Mouse (Mus musculus) embryonic facial prominence, embryonic 15.5 days (tissue): Measurements from ENCODE around the gene Tcf12. TPM values are rescaled to one million over a fixed set of nuclear protein-coding genes. Genes with fewer than 3 reads are reported as not detected.

Experiments
- ATAC-seq: fragments of 200-750 bp; cut with Nextera tagmentation; 2 replicates; pipeline ENCODE4 v1.8.0; 2017; ENCODE audit warnings: low read depth, moderate TSS enrichment; ENCODE audit not compliant: insufficient number of reproducible peaks, low FRiP score, low TSS enrichment
- H3K27ac ChIP-seq: fragments of 300-500 bp; sonication (generic); replicated peaks from 2 replicates; pipeline ENCODE4 v1.5.1; 2015; ENCODE audit warnings: mild to moderate bottlenecking, inconsistent platforms
- H3K27me3 ChIP-seq: fragments of 300-500 bp; sonication (generic); 2 replicates; pipeline ENCODE4 v1.6.1; 2015; ENCODE audit warnings: inconsistent platforms
- H3K36me3 ChIP-seq: fragments of 300-500 bp; sonication (generic); 2 replicates; pipeline ENCODE4 v1.6.1; 2015; ENCODE audit warnings: mild to moderate bottlenecking, inconsistent platforms
- H3K4me1 ChIP-seq: fragments of 300-500 bp; sonication (generic); 2 replicates; pipeline ENCODE4 v1.6.1; 2015; ENCODE audit warnings: inconsistent platforms
- H3K4me2 ChIP-seq: fragments of 300-500 bp; sonication (generic); replicated peaks from 2 replicates; pipeline ENCODE4 v1.6.1; 2015; ENCODE audit warnings: mild to moderate bottlenecking, inconsistent platforms
- H3K4me3 ChIP-seq: fragments of 300-500 bp; sonication (generic); replicated peaks from 2 replicates; pipeline ENCODE4 v1.5.1; 2015; ENCODE audit warnings: mild to moderate bottlenecking, inconsistent platforms
- H3K9ac ChIP-seq: fragments of 300-500 bp; sonication (generic); 2 replicates; pipeline ENCODE4 v1.6.1; 2015; ENCODE audit warnings: inconsistent platforms
- H3K9me3 ChIP-seq: fragments of 300-500 bp; sonication (generic); replicated peaks from 2 replicates; pipeline ENCODE4 v1.6.1; 2016; ENCODE audit warnings: inconsistent platforms
- WGBS: fragments of 180-500 bp; shearing (Covaris S2); methylation state at CpG from one replicate; pipeline ENCODE4 v1.1.7; 2015; 5-methylcytosine and 5-hydroxymethylcytosine counted together
- polyA plus RNA-seq: library from polyadenylated mRNA; unstranded; fragments of >200 nt; fragmentation: Nextera tagmentation; extraction: Ambion mirVana; gene quantifications from 2 replicates; pipeline ENCODE4 v1.2.1, GENCODE M21; 2015

Gene Tcf12
- polyA plus RNA-seq, 1 experiment from 2014 or later, result 104 TPM

DNA sequence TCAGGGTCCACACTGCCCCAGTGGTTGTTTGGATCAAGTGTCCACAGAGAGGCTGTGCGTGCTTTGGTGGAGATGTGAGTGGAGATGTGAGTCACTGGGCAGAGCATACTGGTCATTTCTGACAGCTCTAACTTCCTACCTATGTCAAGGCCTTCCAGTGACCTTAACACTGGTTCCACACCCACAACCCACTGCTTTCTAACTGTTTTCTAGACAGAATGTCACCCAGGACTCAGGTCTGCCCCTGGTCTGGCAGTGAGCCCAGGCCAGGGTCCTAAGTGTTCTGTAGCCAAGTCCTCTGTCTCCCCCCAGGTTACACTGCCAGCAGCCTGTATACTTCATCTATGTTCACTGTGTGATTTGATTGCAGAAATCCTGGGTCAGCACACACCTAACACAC, 275.3 kb downstream of the Tcf12 start:
- WGBS, result 92% methylated on average over 1 of the region's 1 CpGs
- Histone ChIP-seq H3K4me1 (peaks cover 11% of the 10 kb centered on the region), H3K36me3 (no peaks in the 10 kb centered on the region), H3K4me2 (no peak overlapping the region), H3K9me3 (no peaks in the 10 kb centered on the region), H3K4me3 (no peak overlapping the region), H3K27me3 (no peaks in the 10 kb centered on the region), H3K9ac (no peak overlapping the region), H3K27ac (no peak overlapping the region)
- ATAC-seq, result no peak

- 52% methylated on average over 2 of the region's 2 CpGs for WGBS
- H3K9me3 ChIP-seq, result no peaks in the 10 kb centered on the region
- no peak for ATAC-seq
- H3K4me1 ChIP-seq, result peaks cover 11% of the 10 kb centered on the region
- no peak overlapping the region for H3K9ac ChIP-seq
- H3K4me2 ChIP-seq, result no peak overlapping the region
- no peaks in the 10 kb centered on the region for H3K27me3 ChIP-seq
- no peak overlapping the region for H3K27ac ChIP-seq
- no peaks in the 10 kb centered on the region for H3K36me3 ChIP-seq
- no peak overlapping the region for H3K4me3 ChIP-seq
Measured at GRCm38 (mm10) chr9:71835203-71835815, 276.4 kb downstream of the Tcf12 start.

DNA sequence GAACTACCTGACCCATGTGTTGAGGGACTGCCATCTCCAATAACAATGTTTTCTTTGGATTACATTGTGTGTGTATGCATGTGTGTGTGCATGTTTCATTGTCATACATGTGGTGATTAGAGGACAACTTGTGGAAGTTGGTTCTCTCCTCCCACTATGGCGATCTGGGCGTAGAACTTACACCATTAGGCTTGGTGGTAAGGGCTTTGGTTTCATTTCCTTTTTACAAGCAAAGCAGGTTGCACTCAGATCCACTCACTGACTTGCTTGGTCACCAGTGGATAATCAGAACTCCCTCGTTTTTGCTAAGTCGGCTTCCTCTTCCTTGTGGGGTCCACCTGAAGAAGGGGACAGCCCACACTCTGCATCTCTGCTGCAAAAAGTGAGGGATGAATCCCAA, 277.0 kb downstream of the Tcf12 start:
- Histone ChIP-seq H3K27me3 (no peaks in the 10 kb centered on the region), H3K27ac (no peak overlapping the region), H3K4me2 (no peak overlapping the region), H3K4me1 (peaks cover 11% of the 10 kb centered on the region), H3K9me3 (no peaks in the 10 kb centered on the region), H3K4me3 (no peak overlapping the region), H3K9ac (no peak overlapping the region), H3K36me3 (no peaks in the 10 kb centered on the region)
- no peak for ATAC-seq
- WGBS, result 75% methylated on average over 4 of the region's 4 CpGs

DNA sequence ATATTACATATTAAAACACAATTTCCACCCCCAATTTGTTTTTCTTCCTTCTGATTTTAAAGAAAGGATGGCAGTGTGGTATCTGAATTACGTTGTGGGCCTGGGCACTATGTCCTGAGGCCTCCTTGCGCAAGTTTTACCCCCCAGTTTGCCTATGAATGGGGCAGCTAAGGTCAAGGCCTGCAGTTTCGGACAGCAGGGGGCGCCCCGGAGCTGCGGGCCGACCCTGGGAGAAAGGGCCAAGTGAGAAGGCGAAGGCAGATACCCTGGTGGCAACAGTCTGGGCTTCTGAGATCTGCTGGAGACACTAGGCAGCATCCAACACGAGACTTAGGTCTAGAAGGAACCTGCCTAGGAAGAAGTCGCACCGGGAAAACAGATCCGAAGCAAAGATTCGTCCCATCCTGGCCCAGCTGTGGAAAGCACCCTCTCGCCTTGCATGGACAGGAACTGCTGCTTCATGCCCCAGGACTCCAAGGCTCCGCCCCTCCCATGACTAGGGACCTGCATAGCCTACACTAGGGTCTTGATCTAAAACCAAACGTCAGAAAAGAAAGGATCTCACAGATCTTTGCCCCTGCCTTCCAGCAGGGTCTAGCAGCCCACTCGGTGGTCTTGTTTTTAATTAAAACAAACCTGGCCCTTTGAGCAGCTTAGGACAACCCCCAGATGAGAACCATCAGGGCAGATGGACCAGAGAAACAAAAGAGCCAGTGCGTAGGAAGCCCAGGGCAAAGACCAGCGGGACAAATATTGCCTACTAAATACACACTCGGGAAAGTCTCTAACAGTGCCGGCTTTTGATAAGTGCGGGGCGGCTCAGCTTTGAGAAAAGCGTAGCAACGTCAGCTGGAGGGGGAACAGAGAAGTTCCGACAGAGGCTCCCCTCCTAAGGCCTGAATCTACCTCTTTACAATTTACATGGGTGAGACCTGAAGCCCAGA, 279.6 kb downstream of the Tcf12 start:
- no peaks in the 10 kb centered on the region for H3K36me3 ChIP-seq
- WGBS, result 45% methylated on average over 26 of the region's 26 CpGs
- H3K4me2 ChIP-seq, result no peak overlapping the region
- no peak overlapping the region for H3K27ac ChIP-seq
- H3K9ac ChIP-seq, result no peak overlapping the region
- no peak overlapping the region for H3K4me3 ChIP-seq
- no peaks in the 10 kb centered on the region for H3K27me3 ChIP-seq
- peaks cover 6% of the 10 kb centered on the region; the same call in 1 of the 2 replicates for H3K4me1 ChIP-seq
- no peak for ATAC-seq
- H3K9me3 ChIP-seq, result no peaks in the 10 kb centered on the region

DNA sequence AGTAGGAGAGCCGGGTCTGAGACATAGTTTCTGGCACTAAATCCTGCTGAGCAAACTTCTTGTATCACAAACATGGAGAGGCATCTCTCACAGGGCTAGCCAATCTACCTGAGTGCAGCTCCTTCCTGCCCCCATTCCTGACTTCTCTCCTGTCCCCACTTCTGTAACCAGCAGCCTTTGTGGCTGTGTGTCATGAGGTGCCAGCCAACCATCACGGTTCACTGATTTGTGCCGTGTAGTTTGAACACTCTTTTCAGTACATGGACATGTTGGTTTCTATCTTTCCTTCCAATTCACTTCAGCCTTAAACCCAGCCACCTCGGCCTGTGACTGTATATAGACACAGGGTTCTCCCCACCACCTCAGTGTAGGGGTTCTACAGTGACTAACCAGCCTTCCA, 280.7 kb downstream of the Tcf12 start:
- H3K27ac ChIP-seq, result no peak overlapping the region
- H3K4me3 ChIP-seq, result no peak overlapping the region
- peaks cover 11% of the 10 kb centered on the region for H3K4me1 ChIP-seq
- no peaks in the 10 kb centered on the region for H3K9me3 ChIP-seq
- ATAC-seq, result no peak
- H3K27me3 ChIP-seq, result no peaks in the 10 kb centered on the region
- no peak overlapping the region for H3K9ac ChIP-seq
- H3K36me3 ChIP-seq, result no peaks in the 10 kb centered on the region
- 80% methylated on average over 4 of the region's 4 CpGs for WGBS
- no peak overlapping the region for H3K4me2 ChIP-seq

DNA sequence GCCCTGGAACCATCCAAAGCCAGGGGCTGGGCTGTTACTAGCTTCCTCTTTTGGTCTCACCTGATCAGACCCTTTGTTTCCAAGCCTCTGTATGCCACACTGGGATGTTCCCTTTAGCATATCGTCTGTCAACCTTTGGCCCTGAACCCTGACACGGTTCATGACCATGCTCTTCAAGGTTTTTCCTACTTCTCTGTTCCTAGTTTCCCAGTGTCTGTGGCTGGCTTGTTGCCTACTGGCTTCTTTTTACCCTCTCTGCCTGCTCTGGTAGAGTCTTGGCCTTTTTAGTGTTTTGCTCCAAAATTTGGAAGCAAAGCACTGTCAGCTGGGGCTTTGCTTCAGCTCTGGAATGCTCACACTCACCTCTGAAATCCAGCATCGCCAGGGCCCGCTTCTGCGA, 281.3 kb downstream of the Tcf12 start:
- 86% methylated on average over 5 of the region's 5 CpGs for WGBS
- H3K36me3 ChIP-seq, result no peaks in the 10 kb centered on the region
- H3K9ac ChIP-seq, result no peak overlapping the region
- no peak overlapping the region for H3K27ac ChIP-seq
- no peaks in the 10 kb centered on the region for H3K9me3 ChIP-seq
- H3K27me3 ChIP-seq, result no peaks in the 10 kb centered on the region
- peaks cover 17% of the 10 kb centered on the region for H3K4me1 ChIP-seq
- H3K4me3 ChIP-seq, result no peak overlapping the region
- no peak for ATAC-seq
- no peak overlapping the region for H3K4me2 ChIP-seq

GRCm38 (mm10) chr9:71829753-71830152, 281.9 kb downstream of the Tcf12 start:
- ATAC-seq, result no peak
- no peak overlapping the region for H3K9ac ChIP-seq
- WGBS, result 82% methylated on average over 3 of the region's 3 CpGs
- H3K36me3 ChIP-seq, result no peaks in the 10 kb centered on the region
- H3K4me2 ChIP-seq, result no peak overlapping the region
- H3K27me3 ChIP-seq, result no peaks in the 10 kb centered on the region
- H3K4me3 ChIP-seq, result no peak overlapping the region
- no peaks in the 10 kb centered on the region for H3K9me3 ChIP-seq
- peaks cover 17% of the 10 kb centered on the region for H3K4me1 ChIP-seq
- no peak overlapping the region for H3K27ac ChIP-seq

DNA sequence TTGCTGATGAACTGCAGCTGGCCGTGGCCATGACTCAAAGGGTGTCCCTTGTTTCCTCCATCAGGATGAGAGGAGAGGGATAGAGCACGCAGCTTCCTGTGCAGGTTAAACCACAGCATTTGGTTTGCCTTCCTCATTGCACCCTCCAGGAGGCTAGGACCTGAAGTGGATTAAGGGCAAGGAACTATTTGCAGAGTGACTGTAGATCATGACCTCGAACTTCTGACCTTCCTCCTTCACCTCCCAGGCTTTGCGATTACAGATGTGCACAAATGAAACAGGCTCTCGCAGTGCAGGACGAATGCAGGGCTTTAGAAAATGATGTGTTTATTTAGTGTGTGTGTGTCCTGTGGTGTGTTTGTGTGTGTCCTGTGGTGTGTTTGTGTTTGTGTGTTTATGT, 282.5 kb downstream of the Tcf12 start:
- Histone ChIP-seq H3K4me3 (no peak overlapping the region), H3K27me3 (no peaks in the 10 kb centered on the region), H3K4me1 (peaks cover 17% of the 10 kb centered on the region), H3K4me2 (no peak overlapping the region), H3K36me3 (no peaks in the 10 kb centered on the region), H3K9me3 (no peaks in the 10 kb centered on the region), H3K27ac (no peak overlapping the region), H3K9ac (no peak overlapping the region)
- ATAC-seq, result no peak
- 44% methylated on average over 6 of the region's 6 CpGs for WGBS

DNA sequence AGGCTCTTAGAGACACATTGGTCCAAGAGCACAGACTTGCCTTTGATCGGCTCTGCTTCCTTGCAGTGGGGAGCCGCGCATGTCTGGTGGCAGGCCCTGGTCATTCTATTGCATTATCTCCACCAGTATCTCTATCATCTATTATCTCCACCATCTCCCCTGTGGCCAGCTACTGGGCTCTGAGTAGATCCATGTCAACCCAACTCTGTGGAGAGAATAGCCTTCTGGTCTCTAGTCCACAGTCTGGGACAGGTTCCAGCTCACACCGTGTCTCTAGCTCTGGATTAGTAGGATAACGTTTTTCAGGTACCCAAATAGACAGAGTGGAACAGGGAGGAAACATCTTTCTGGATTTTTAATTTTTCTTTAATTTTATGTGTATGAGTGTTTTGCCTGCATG, 284.3 kb downstream of the Tcf12 start:
- WGBS, result 88% methylated on average over 5 of the region's 5 CpGs
- ATAC-seq, result no peak

GRCm38 (mm10) chr9:71826040-71826525, 285.6 kb downstream of the Tcf12 start:
- Histone ChIP-seq H3K27ac (peak overlapping the region; percentile 55), H3K9me3 (no peaks in the 10 kb centered on the region), H3K4me3 (no peak overlapping the region), H3K9ac (no peak overlapping the region), H3K36me3 (no peaks in the 10 kb centered on the region), H3K4me1 (peaks cover 11% of the 10 kb centered on the region; the same call in 1 of the 2 replicates), H3K27me3 (no peaks in the 10 kb centered on the region), H3K4me2 (0 out of 2 replicates have a peak overlapping the region, but pooled peaks have one; percentile 8)
- ATAC-seq, result peak; percentile 59
- 63% methylated on average over 12 of the region's 12 CpGs for WGBS

More for the DNA sequence above, 284.3 kb downstream of the Tcf12 start:
- H3K9me3 ChIP-seq, result no peaks in the 10 kb centered on the region
- no peak overlapping the region for H3K9ac ChIP-seq
- no peak overlapping the region for H3K27ac ChIP-seq
- no peaks in the 10 kb centered on the region for H3K36me3 ChIP-seq
- H3K4me3 ChIP-seq, result no peak overlapping the region
- H3K4me2 ChIP-seq, result no peak overlapping the region
- H3K27me3 ChIP-seq, result no peaks in the 10 kb centered on the region
- H3K4me1 ChIP-seq, result peaks cover 17% of the 10 kb centered on the region

DNA sequence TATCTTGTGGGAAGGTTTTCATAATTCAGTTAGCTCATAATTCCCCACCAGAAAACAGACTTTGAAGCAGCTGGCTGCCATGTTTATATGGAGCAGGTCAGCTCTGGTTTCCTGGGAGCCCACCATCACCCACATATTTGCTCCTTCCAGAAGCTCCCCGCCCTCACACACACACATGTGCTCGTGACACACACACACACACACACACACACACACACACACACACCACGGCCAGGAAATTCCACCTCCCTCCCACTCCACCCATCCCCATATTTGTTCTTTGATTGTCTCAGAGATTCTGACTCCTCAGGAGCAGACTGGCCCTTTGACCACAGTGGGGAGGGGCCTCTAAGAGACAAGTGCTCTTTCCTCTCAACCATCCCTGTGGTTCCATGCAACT, 289.7 kb downstream of the Tcf12 start:
- Histone ChIP-seq H3K9ac (no peak overlapping the region), H3K27ac (no peak overlapping the region), H3K27me3 (no peaks in the 10 kb centered on the region), H3K4me2 (no peak overlapping the region), H3K4me3 (no peak overlapping the region), H3K9me3 (no peaks in the 10 kb centered on the region), H3K36me3 (no peaks in the 10 kb centered on the region), H3K4me1 (peaks cover 15% of the 10 kb centered on the region; the same call in 1 of the 2 replicates)
- WGBS, result 73% methylated on average over 3 of the region's 3 CpGs
- ATAC-seq, result no peak
